Mouse (Mus musculus): ENCODE measurements around the gene Prickle2.

Prickle2 gene

GRCm38 (mm10) chr6:92589381-92590065, 116.4 kb downstream of the Prickle2 start:
- in situ Hi-C loops (cut with MboI, MseI) = no loop called here

GRCm38 (mm10) chr6:92584026-92584425, 121.9 kb downstream of the Prickle2 start:
- in situ Hi-C loops (cut with MboI, MseI) = no loop called here

GRCm38 (mm10) chr6:92575227-92575626, 130.7 kb downstream of the Prickle2 start:
- in situ Hi-C loops (cut with MboI, MseI) = no loop called here

- in situ Hi-C loops (cut with MboI, MseI) = no loop called here
Measured at GRCm38 (mm10) chr6:92572139-92572538, 133.8 kb downstream of the Prickle2 start.

GRCm38 (mm10) chr6:92570090-92570489, 135.9 kb downstream of the Prickle2 start:
- in situ Hi-C loops (cut with MboI, MseI) = no loop called here

GRCm38 (mm10) chr6:92569283-92569682, 136.7 kb downstream of the Prickle2 start:
- in situ Hi-C loops (cut with MboI, MseI) = no loop called here

- in situ Hi-C loops (cut with MboI, MseI) = no loop called here
Measured at GRCm38 (mm10) chr6:92559261-92559660, 146.7 kb downstream of the Prickle2 start.

GRCm38 (mm10) chr6:92555675-92556074, 150.3 kb downstream of the Prickle2 start:
- in situ Hi-C loops (cut with MboI, MseI) = no loop called here

GRCm38 (mm10) chr6:92553086-92553485, 152.9 kb downstream of the Prickle2 start:
- in situ Hi-C loops (cut with MboI, MseI) = no loop called here

GRCm38 (mm10) chr6:92549246-92549645, 156.7 kb downstream of the Prickle2 start:
- in situ Hi-C loops (cut with MboI, MseI) = no loop called here

- in situ Hi-C loops (cut with MboI, MseI) = no loop called here
Measured at GRCm38 (mm10) chr6:92545204-92545603, 160.8 kb downstream of the Prickle2 start.

GRCm38 (mm10) chr6:92543825-92544224, 162.1 kb downstream of the Prickle2 start:
- in situ Hi-C loops (cut with MboI, MseI) = no loop called here

- in situ Hi-C loops (cut with MboI, MseI) = no loop called here
Measured at GRCm38 (mm10) chr6:92542402-92543101, 163.4 kb downstream of the Prickle2 start.

- in situ Hi-C loops (cut with MboI, MseI) = no loop called here
Measured at GRCm38 (mm10) chr6:92534226-92535031, 171.5 kb downstream of the Prickle2 start.

- in situ Hi-C loops (cut with MboI, MseI) = no loop called here
Measured at GRCm38 (mm10) chr6:92533306-92534063, 172.5 kb downstream of the Prickle2 start.

GRCm38 (mm10) chr6:92532896-92533295, 173.1 kb downstream of the Prickle2 start:
- in situ Hi-C loops (cut with MboI, MseI) = no loop called here

GRCm38 (mm10) chr6:92532331-92532730, 173.6 kb downstream of the Prickle2 start:
- in situ Hi-C loops (cut with MboI, MseI) = no loop called here

GRCm38 (mm10) chr6:92526212-92526611, 179.7 kb downstream of the Prickle2 start:
- in situ Hi-C loops (cut with MboI, MseI) = no loop called here

- in situ Hi-C loops (cut with MboI, MseI) = no loop called here
Measured at GRCm38 (mm10) chr6:92525646-92526045, 180.3 kb downstream of the Prickle2 start.

- in situ Hi-C loops (cut with MboI, MseI) = no loop called here
Measured at GRCm38 (mm10) chr6:92521526-92522075, 184.4 kb downstream of the Prickle2 start.

Measured in T-helper 2 cell (primary cell).